Mouse (Mus musculus): ENCODE data around the gene Gfod2.

The Gfod2 gene

DNA sequence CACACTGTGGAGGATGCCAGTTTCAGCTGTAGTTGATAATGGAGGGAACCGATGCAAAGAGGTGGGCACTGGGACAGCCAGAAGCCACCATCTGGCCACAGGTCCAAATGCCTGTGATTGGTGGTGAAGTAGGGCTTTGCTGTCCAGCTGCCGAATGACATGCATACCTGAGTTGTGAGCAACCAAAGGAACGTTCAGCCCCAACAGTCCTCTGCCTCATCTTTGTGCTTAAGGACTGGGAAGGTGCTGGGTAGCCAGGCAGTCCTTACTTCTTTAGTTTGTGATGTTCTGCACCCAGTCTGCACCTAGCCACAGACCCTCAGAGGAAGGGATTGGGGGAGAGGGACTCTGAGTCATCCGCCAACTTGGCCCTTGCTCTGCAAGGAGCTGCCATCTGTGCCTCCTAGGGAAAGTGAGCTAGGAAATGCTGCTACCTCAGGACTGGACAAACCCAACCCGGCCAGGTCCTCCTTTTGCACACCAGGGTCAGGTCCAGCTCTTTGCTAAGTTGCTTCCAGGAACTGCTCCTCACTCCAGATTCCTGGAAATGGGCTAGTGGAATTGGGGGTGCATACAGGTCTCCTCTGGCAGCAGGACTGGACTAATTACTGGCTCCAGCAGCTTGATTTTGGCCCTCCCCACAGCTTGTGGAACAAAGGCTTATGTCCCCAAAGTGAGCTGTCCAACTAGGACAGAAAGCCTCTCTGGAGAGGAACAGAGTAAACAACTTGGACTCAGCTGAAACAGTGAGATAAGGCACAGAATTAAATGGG lies 10.2 kb upstream of the Gfod2 start:
- DNase-seq (ENCODE audit: low read depth, low spot score) = no peak

DNA sequence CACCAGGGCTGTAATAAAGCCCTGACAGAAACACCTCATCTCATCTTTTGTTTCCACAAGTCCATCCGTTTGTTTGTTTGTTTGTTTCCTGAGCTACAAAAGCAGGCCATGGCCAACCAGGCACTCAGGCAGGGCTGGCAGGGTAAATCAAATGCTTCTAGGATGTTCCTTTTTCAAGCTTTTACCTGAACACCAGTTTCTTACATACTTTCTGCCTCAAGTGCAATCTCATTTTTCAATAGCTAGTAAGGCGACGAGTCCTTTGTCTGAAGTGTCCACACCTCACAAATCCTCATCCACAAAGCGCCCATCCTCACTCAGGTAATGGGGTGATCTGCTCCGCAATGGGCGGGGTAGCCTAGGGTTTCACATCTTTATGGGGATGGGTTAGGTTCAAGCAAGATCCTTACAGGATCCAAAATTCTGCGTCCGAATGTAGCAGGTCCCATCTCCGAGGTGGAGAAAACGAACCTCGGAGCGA lies 628 bp downstream of the Gfod2 start:
- DNase-seq (ENCODE audit: low read depth, low spot score) = peak; percentile 43

DNA sequence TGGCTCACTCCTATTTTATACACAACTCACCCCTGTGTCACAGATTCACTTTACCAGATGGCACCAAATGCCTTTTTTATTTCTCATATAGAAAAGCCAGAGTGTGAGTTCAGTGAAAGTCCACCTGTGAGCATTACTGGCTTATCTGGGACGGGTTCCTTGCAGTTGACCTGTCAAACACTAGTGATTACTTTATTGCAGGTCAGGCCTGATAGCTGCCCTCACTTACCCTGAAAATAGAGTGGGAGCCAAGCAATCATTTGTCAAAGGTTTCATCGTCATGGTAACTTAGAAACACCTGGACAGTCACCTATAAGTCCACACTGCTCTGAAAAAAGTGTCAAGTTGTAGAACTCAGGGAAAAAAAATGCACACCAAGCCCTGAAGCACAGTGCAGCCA lies 3.8 kb downstream of the Gfod2 start:
- DNase-seq (ENCODE audit: low read depth, low spot score) = no peak

DNA sequence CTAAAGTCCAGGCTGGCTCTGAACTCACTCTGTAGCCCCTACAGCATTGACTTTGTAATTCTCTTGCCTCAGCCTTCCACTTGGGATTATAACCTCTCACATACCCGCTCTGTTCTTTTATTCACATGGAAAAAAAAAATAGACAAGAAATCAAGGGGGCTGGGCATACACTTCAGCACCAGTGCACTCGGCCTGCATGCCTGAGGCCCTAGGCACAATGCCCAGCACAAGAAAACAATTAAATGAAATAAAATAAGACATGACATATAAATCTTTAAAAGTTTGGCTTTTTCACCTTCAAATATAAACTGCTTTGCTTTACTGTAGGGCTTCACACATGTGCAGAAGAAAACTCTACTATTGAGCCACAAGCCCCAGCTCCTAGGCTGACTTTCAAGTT lies 4.5 kb downstream of the Gfod2 start:
- DNase-seq (ENCODE audit: low read depth, low spot score) = no peak

DNA sequence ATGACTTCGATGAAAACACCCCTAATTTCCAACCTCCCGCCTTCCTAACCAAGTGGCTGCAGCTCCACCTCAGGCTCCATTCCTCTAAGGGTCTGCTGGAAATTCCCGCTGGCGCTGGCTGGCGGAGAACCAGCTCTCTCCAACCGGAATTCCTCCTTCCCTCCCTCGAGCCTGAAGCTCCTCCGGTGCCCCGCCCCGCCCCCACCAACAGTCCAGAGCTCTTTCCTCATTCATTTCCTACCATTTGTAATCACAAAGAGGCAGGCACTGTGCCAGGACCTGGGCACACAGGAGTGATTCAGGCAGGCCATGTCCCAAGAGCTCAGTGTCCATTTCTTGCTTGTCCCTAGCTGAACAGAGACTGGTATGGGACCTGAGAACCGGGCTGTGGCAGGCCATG lies 7.9 kb downstream of the Gfod2 start:
- peak; percentile 64 for DNase-seq (ENCODE audit: low read depth, low spot score)

DNA sequence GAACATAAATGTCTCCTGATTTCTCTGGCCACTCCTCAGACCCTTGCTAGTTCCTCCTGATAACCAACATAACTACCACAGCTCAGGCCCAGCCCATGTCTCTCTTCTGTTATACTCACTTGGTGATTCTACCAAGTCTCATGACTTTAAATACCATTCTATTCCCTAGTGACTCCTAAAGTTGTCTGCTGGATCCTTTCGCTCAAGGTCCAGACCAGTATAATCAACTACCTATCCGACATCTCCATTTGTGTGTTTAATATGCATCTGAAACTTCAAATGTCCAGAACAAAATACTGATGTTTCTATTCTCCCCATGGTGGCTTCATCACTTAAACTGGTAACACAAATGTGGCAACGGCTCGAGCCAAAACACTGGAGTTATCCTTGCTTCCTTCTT lies 15.2 kb downstream of the Gfod2 start:
- DNase-seq (ENCODE audit: low read depth, low spot score) = no peak

DNA sequence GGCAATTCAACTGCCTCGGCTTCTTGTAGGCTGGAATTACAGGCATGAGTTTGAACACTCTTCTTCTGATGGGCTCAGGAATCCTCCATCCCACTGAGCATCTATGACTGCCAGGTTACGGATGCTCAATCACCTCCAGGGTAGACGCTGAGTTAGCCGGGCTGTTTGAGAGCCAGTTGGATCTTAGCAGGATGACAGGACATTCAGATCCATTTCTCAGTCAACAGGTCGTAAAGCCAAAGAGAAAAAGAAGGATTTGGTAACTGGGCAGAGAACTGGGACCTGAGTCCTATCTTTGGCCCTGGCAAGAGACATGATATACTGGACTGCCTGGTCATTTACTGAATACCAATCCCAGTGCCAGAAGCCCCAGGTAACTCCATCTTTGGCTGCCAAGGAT lies 19.2 kb downstream of the Gfod2 start:
- DNase-seq (ENCODE audit: low read depth, low spot score) = no peak

DNA sequence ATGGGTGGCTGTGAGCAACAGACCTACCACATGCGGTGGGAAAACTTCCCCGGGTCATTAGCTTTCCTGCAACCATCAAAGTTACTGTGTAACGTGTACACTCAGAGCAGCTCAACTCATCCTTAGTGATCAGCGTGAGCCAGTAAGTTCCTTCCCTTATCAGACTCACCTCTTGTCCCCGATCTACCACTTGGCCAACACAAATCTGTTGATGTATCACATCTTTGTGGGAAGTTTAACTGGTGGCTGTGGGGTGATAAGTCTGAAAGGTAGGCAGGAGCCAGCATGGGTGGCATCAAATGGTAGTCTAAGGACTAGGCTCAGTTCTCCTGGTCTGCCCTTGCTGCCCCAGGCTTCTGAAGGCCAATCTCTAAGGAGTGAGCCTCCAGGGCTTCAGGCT lies 26.3 kb downstream of the Gfod2 start:
- no peak for DNase-seq (ENCODE audit: low read depth, low spot score)

DNA sequence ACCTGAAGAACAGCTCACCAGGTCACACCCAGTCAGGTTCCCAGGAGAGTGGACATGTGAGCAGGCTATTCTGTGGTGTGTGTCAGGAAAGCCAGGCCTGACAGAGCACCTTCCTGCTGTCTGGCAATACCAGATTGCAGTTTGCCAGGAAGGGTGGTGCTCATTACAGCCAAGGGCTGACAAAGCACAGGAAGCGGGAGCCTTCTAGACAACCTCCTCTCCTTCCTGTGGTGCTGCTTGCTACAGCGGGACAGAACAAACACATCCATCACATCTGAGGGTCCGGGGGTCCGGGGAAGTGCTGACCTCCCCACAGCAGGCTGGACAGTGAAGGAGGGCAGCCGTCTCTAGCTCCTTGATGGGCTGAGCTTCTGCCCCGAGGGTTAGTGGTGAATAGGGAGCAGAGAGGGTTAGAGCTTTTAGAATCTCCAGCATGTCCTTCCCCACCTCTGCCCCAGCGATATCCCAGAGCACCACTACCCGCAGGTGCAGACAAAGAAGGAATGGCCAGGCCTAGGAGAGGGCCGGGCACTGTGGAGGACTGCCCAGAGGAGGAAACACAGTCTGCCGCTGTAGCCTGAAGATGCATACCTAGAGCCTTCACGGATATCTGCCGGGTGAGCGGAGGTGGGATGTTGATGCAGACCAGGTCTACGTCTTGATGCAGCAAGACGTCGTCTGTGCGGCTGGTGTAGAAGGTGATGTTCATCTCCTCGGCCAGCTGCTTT lies 30.9 kb downstream of the Gfod2 start:
- DNase-seq (ENCODE audit: low read depth, low spot score) = no peak

DNA sequence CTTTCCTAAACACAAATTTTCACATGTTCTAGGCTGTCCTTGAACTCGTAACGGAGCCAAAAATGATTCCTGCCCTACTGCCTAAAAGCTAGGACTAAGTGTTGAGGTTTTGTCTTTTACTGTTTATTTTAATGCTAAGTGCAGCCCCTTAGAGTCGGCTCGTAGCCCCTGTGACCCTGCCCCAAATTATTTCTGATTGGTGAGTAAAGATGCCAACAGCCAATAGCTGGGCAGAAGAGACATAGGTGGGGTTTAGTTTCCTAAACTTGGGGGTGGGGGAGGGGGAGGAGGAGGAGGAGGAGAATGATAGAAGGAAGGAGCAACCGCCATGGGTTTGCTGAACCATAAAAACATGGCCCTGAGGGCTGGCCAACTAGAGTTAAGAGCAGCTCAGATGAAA lies 32.7 kb downstream of the Gfod2 start:
- peak; percentile 69 for DNase-seq (ENCODE audit: low read depth, low spot score)

DNA sequence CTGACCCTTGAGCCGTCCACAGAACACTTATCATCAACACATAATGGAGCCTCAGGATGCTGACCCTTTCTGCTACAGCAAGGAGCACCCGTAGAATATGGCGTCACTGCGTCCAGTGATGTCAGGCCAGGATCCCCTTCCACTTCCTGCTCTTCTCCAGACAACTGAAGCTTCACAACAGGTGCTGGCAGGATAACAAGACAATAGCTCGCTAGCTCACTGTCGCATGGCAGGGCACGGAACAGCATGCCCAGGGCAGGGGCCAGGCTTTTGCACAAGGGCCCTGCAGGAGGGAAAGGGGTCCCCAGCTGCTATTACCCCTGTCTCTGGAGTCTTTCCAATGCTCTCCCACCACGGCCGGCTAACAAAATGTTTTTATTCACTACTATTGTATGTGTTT lies 35.6 kb downstream of the Gfod2 start:
- DNase-seq (ENCODE audit: low read depth, low spot score) = no peak

DNA sequence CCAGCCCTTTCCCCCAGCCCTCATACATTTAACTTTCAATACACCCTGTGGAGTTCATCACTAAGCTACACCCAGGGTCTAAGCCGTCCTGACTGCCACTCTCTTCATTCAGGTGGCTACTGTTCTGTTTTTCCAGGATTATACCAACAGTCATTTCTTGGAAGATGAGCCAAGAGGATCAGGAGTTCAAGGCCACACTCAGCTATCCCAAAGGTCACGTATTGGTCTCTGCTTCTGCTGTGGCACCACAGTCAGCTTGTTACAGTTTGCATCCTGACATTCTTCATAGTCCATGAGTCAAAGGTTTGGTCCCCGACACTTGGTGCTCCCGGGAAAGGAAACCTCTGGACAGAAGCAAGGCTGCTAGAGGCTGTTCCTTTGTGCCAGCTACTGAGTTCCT lies 38.8 kb downstream of the Gfod2 start:
- no peak for DNase-seq (ENCODE audit: low read depth, low spot score)

DNA sequence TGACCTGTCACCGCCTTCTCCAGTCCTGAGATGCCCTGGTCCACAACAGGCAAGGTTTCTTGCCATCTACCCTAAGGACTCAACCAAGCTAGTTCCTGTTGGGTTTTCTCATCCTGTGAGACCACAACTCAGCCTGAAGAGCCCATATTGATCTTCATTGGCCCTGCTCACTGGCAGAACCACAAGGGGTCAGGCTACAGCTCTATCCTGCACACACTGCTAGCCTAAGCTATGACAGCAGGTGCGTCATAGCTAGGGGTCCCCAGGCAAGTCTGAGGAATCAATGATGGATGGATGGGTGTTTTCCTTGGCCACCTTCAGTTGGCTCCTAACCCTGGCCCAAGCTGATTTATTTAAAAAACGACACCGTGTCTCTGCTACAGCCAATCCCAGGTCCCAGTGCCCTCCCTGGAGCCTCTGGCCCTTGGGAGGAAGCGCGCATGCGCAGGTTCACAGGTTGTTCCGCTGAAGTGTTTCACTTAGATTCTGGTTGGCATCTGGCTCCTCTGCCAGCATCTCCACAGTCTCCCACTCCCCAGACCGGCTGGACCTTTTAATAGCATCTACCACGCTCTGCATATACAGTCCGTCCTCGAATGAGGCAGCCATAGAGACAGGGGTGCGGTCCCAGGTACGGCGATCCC lies 42.0 kb downstream of the Gfod2 start:
- DNase-seq (ENCODE audit: low read depth, low spot score) = peak; percentile 58

DNA sequence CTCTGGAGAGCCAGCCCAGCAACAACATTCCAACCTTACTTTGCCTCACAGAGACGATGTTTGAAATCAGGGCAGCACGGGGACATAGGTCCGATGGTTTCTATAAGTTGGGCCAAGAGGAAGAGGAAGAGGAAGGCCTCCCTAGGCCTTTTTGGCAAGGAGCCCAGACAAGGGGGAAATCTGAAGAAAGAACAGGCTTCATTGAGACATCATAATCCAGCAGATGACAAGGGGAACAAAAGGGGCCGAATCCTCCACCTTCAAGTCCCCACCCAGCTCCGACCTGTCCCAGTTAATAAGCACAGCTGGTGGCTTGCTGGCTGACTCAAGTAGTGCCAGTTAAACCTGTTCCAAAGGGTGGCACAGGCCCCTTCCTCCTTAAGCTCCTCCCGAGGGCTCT lies 43.4 kb downstream of the Gfod2 start:
- DNase-seq (ENCODE audit: low read depth, low spot score) = no peak

DNA sequence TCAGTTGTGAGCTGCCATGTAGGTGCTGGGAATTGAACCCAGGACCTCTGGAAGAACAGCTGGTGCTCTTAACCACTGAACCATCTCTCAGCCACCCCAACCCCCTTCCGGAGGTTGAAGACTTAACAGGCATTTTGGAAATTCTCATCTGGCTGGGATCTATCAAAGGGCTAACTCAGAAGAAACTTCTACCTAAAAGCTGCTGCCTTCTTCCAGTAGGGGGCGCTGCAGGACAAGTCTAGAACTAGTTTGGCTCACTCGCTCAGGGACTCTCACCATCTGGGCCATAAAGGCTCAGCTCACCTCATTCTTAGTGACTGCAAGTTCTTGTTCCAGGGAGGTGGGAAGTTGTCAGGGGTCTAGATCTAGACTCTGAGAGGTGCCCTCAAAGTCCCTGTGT lies 44.3 kb downstream of the Gfod2 start:
- DNase-seq (ENCODE audit: low read depth, low spot score) = peak; percentile 94

DNA sequence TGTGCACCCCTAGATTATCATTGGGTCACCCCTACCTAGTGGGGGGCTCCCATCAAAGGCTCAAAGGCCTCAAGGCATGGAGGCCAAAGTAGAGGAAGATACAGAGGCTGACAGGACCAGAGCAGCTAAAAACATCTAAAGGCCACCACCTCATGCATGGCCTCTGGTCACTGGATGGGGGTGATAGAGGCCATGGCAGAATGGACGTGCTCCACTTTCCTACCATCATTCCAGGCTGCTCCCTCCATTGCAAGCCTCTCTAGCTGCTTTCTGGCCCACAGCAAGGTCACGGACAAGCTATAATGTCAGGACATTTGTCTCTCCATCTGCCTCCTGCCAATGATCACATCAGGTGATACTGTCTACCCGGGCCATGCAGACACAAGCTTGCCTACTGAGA lies 46.2 kb downstream of the Gfod2 start:
- no peak for DNase-seq (ENCODE audit: low read depth, low spot score)

DNA sequence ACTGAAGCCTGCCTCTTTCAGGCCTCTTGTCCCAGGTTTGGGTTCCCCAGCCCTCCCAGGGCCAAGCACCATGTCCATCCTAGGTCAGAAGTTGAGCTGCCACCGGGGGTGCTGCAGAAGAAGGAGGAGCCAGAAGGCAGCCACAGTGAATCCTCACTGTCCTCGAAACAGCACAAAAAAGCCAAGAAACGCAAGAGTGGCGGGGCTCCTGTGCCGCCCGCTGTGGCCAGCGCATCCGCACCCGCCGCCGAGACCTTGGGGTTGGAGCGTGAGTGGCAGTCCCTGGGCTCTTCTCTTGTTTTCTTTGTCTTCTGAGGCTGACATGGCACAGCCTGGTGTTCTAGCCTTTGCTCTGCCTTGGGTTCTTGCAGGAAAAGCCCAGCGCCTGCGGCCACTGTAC lies 49.1 kb downstream of the Gfod2 start:
- peak; percentile 44 for DNase-seq (ENCODE audit: low read depth, low spot score)

DNA sequence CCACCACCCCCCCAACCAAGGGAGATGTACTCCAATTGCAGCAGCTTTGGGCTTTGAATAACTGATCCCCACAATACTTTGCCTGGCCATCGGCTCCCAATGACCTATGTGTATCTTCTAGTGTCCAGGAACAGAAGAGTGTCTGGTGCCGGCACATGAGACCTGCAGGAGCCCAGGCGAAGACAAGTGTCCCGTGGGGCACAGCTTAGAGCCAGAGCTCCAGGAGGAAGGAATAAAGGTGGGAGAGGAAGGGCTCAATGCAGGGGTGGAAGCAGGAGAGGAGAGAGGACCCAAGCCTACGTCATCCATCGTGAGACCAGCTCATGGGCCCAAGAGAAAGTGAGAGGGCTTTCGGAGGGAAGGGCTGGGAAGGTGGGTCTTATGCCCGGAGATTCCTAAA lies 49.8 kb downstream of the Gfod2 start:
- no peak for DNase-seq (ENCODE audit: low read depth, low spot score)

DNA sequence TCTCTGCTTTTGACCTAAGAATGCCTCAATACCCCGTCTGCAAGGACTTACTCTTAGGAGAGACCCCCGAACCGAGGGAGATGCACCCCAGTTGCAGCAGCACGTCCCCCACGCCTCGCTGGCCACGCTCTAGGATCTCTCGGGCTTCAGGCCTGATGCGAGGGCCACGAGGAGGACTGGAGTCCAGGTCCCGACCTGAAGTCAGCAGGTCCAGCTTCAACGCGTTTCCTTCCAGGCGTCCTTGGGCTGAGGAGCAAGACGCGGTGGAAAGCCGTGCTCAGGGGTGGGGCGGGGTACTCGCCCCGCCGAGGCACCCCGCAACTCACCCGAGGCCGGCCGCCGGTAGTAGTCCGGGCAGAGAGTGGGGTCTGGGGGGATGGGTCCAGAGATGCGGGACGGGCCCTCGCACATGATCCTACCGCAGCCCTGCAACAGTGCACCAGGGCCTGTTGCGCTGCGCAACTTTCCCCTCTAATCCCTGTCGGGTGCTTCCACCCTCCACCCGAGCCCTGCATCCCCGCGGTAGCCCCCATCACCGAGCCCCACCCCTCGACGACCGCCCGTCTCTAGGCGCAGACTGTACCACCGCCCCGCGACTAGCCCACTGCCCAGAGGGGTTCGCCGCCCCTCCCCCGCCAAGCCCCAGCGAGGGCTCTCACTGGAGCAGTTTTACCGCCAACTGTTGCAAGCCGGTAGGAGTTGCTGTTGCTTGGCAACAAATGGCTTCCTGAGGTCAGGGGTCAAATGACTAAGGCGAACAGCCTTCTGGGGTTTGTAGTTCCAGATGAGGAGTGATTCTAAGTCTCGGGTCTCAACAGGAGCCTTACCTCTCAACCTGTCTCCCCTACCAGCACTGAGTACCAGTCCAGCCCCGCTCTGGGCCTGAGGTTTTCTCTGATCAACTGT lies 50.7 kb downstream of the Gfod2 start, which contains the start of the genes 4933405L10Rik and Enkd1:
Gene 4933405L10Rik, plus strand, starts transcription at position 158 of the 906 bp plus-strand sequence.
Gene Enkd1, minus strand, starts transcription at position 713 of the 906 bp plus-strand sequence.
- peak; percentile 98 for DNase-seq (ENCODE audit: low read depth, low spot score)

DNA sequence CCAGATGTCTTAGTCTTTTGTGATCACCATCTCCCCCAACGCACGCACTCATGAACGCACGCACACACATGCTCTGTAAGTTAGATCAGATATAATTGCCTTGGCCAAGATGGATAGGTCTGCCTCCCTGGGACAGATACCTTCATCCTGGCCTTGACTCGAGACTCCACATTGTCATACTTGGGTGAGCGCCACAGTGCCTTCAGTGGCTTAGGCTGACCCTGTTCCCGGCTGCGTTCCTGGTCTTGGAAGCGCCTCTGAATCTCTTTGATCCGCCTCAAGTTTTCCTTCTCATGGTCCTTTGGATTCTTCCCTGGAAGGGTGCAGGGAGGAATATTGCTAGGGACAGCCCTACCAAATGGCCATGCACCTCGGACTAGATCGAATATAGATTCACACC lies 52.0 kb downstream of the Gfod2 start:
- DNase-seq (ENCODE audit: low read depth, low spot score) = no peak

DNA sequence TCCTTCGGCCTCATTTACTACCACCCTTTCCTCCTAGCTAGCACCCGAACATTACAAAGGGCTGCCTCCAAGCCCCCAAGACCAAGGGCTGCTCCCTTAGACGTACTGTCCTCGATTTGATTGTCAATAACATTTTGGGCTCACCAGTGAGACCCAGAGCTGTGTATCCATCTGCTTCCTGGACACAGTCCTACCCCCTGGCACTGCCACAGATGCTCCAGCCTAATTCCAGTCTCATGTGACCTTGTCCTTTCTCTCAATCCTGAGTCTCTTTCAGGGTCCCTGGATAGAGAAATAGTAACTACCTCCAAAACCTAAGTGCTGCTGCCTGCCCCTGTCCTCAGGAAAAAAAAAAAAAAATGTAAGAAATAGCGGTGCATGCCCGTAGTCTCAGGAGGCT lies 53.5 kb downstream of the Gfod2 start:
- no peak for DNase-seq (ENCODE audit: low read depth, low spot score)

Data from ES-CJ7 (cell line).